Mouse (Mus musculus): ENCODE results near the gene Map3k21. TPM values are rescaled to one million over a fixed set of nuclear protein-coding genes. Genes with fewer than 3 reads are reported as not detected.
A peak's percentile ranks its signal among the peaks of the same experiment; 100 is the strongest.

The Map3k21 gene
- total and polyA plus RNA-seq, 2 experiments from 2014 or later, result 0.07 to 0.34 TPM

GRCm38 (mm10) chr8:125920761-125921160 is 10.5 kb downstream of the Map3k21 start:
- no peaks in the 10 kb centered on the region for H3K27me3 ChIP-seq (ENCODE audit: control insufficient read depth, insufficient read depth, low read length)
- no peak for TF ChIP-seq EP300 (IDR thresholded peaks at IDR 0.05; ENCODE audit: low read depth)
- no peak for TF ChIP-seq CTCF (IDR thresholded peaks at IDR 0.05; ENCODE audit: low read depth)
- DNase-seq (ENCODE audit: low spot score) (no peak), ATAC-seq (ENCODE audit: insufficient read depth, low read depth) (no peak)
- 60% methylated on average over 9 of the region's 9 CpGs for WGBS
- H3K27ac ChIP-seq (ENCODE audit: low read depth), result no peak overlapping the region
- H3K36me3 ChIP-seq (replicated peaks; ENCODE audit: control insufficient read depth, insufficient read depth, low read length), result no peaks in the 10 kb centered on the region
- H3K4me1 ChIP-seq (ENCODE audit: control insufficient read depth, insufficient read depth), result no peaks in the 10 kb centered on the region
- no peaks in the 10 kb centered on the region for H3K9me3 ChIP-seq (replicated peaks; ENCODE audit: control insufficient read depth, low read length)
- no peak overlapping the region for H3K4me2 ChIP-seq (ENCODE audit: low read depth, low read length)
- H3K4me3 ChIP-seq (ENCODE audit: low read depth, low read length), result no peak overlapping the region
- H3K9ac ChIP-seq (replicated peaks; ENCODE audit: low read depth, low read length), result no peak overlapping the region

- no peak overlapping the region for H3K4me3 ChIP-seq (ENCODE audit: low read depth, low read length)
- ATAC-seq (ENCODE audit: insufficient read depth, low read depth) (no peak), DNase-seq (ENCODE audit: low spot score) (no peak)
- H3K4me1 ChIP-seq (ENCODE audit: control insufficient read depth, insufficient read depth), result no peaks in the 10 kb centered on the region
- no peak overlapping the region for H3K9ac ChIP-seq (replicated peaks; ENCODE audit: low read depth, low read length)
- no peaks in the 10 kb centered on the region for H3K27me3 ChIP-seq (ENCODE audit: control insufficient read depth, insufficient read depth, low read length)
- H3K9me3 ChIP-seq (replicated peaks; ENCODE audit: control insufficient read depth, low read length), result no peaks in the 10 kb centered on the region
- H3K4me2 ChIP-seq (ENCODE audit: low read depth, low read length), result no peak overlapping the region
- H3K36me3 ChIP-seq (replicated peaks; ENCODE audit: control insufficient read depth, insufficient read depth, low read length), result no peaks in the 10 kb centered on the region
- TF ChIP-seq EP300 (IDR thresholded peaks at IDR 0.05; ENCODE audit: low read depth) (no peak), CTCF (IDR thresholded peaks at IDR 0.05; ENCODE audit: low read depth) (no peak)
- 74% methylated on average over 3 of the region's 3 CpGs for WGBS
- no peak overlapping the region for H3K27ac ChIP-seq (ENCODE audit: low read depth)
Observed at GRCm38 (mm10) chr8:125922333-125922732, 12.1 kb downstream of the Map3k21 start.

- DNase-seq (ENCODE audit: low spot score), result no peak
- no peak overlapping the region for H3K9ac ChIP-seq (replicated peaks; ENCODE audit: low read depth, low read length)
- H3K36me3 ChIP-seq (replicated peaks; ENCODE audit: control insufficient read depth, insufficient read depth, low read length), result no peaks in the 10 kb centered on the region
- no peaks in the 10 kb centered on the region for H3K27me3 ChIP-seq (ENCODE audit: control insufficient read depth, insufficient read depth, low read length)
- 60% methylated on average over 4 of the region's 4 CpGs for WGBS
- no peak overlapping the region for H3K4me2 ChIP-seq (ENCODE audit: low read depth, low read length)
- no peak overlapping the region for H3K4me3 ChIP-seq (ENCODE audit: low read depth, low read length)
- H3K27ac ChIP-seq (ENCODE audit: low read depth), result no peak overlapping the region
- no peaks in the 10 kb centered on the region for H3K4me1 ChIP-seq (ENCODE audit: control insufficient read depth, insufficient read depth)
- H3K9me3 ChIP-seq (replicated peaks; ENCODE audit: control insufficient read depth, low read length), result no peaks in the 10 kb centered on the region
- no peak for ATAC-seq (ENCODE audit: insufficient read depth, low read depth)
- no peak for TF ChIP-seq CTCF (IDR thresholded peaks at IDR 0.05; ENCODE audit: low read depth)
- TF ChIP-seq EP300 (IDR thresholded peaks at IDR 0.05; ENCODE audit: low read depth), result no peak
Observed at GRCm38 (mm10) chr8:125926636-125927035, 16.4 kb downstream of the Map3k21 start.

- Histone ChIP-seq H3K4me3 (ENCODE audit: low read depth, low read length) (no peak overlapping the region), H3K9ac (replicated peaks; ENCODE audit: low read depth, low read length) (no peak overlapping the region), H3K4me1 (ENCODE audit: control insufficient read depth, insufficient read depth) (no peaks in the 10 kb centered on the region), H3K27ac (ENCODE audit: low read depth) (no peak overlapping the region), H3K36me3 (replicated peaks; ENCODE audit: control insufficient read depth, insufficient read depth, low read length) (no peaks in the 10 kb centered on the region), H3K27me3 (ENCODE audit: control insufficient read depth, insufficient read depth, low read length) (no peaks in the 10 kb centered on the region), H3K9me3 (replicated peaks; ENCODE audit: control insufficient read depth, low read length) (no peaks in the 10 kb centered on the region), H3K4me2 (ENCODE audit: low read depth, low read length) (no peak overlapping the region)
- no peak for TF ChIP-seq EP300 (IDR thresholded peaks at IDR 0.05; ENCODE audit: low read depth)
- no peak for TF ChIP-seq CTCF (IDR thresholded peaks at IDR 0.05; ENCODE audit: low read depth)
- DNase-seq (ENCODE audit: low spot score), result no peak
- WGBS, result 74% methylated on average over 11 of the region's 11 CpGs
- no peak for ATAC-seq (ENCODE audit: insufficient read depth, low read depth)
Observed at GRCm38 (mm10) chr8:125930276-125931046, 20.2 kb downstream of the Map3k21 start.

GRCm38 (mm10) chr8:125931822-125932221 is 21.6 kb downstream of the Map3k21 start:
- 90% methylated on average over 6 of the region's 6 CpGs for WGBS
- H3K9ac ChIP-seq (replicated peaks; ENCODE audit: low read depth, low read length), result no peak overlapping the region
- no peaks in the 10 kb centered on the region for H3K4me1 ChIP-seq (ENCODE audit: control insufficient read depth, insufficient read depth)
- TF ChIP-seq EP300 (IDR thresholded peaks at IDR 0.05; ENCODE audit: low read depth) (no peak), CTCF (IDR thresholded peaks at IDR 0.05; ENCODE audit: low read depth) (no peak)
- H3K4me3 ChIP-seq (ENCODE audit: low read depth, low read length), result no peak overlapping the region
- DNase-seq (ENCODE audit: low spot score) (no peak), ATAC-seq (ENCODE audit: insufficient read depth, low read depth) (no peak)
- H3K36me3 ChIP-seq (replicated peaks; ENCODE audit: control insufficient read depth, insufficient read depth, low read length), result no peaks in the 10 kb centered on the region
- no peaks in the 10 kb centered on the region for H3K9me3 ChIP-seq (replicated peaks; ENCODE audit: control insufficient read depth, low read length)
- no peak overlapping the region for H3K27ac ChIP-seq (ENCODE audit: low read depth)
- H3K27me3 ChIP-seq (ENCODE audit: control insufficient read depth, insufficient read depth, low read length), result no peaks in the 10 kb centered on the region
- H3K4me2 ChIP-seq (ENCODE audit: low read depth, low read length), result no peak overlapping the region

- TF ChIP-seq EP300 (IDR thresholded peaks at IDR 0.05; ENCODE audit: low read depth) (no peak), CTCF (IDR thresholded peaks at IDR 0.05; ENCODE audit: low read depth) (peak; percentile 76)
- no peak overlapping the region for H3K4me3 ChIP-seq (ENCODE audit: low read depth, low read length)
- DNase-seq (ENCODE audit: low spot score) (peak; percentile 38), ATAC-seq (ENCODE audit: insufficient read depth, low read depth) (no peak)
- no peaks in the 10 kb centered on the region for H3K36me3 ChIP-seq (replicated peaks; ENCODE audit: control insufficient read depth, insufficient read depth, low read length)
- no peak overlapping the region for H3K4me2 ChIP-seq (ENCODE audit: low read depth, low read length)
- H3K27me3 ChIP-seq (ENCODE audit: control insufficient read depth, insufficient read depth, low read length), result no peaks in the 10 kb centered on the region
- H3K9ac ChIP-seq (replicated peaks; ENCODE audit: low read depth, low read length), result no peak overlapping the region
- WGBS, result 43% methylated on average over 9 of the region's 9 CpGs
- H3K4me1 ChIP-seq (ENCODE audit: control insufficient read depth, insufficient read depth), result no peaks in the 10 kb centered on the region
- H3K27ac ChIP-seq (ENCODE audit: low read depth), result no peak overlapping the region
- H3K9me3 ChIP-seq (replicated peaks; ENCODE audit: control insufficient read depth, low read length), result no peaks in the 10 kb centered on the region
Observed at GRCm38 (mm10) chr8:125935649-125936048, 25.4 kb downstream of the Map3k21 start.

All from heart, postnatal 0 days (tissue).